Mouse (Mus musculus) layer of hippocampus, postnatal 36 days (tissue): ENCODE measurements around the gene Nrxn1. TPM values are rescaled to one million over a fixed set of nuclear protein-coding genes. Genes with fewer than 3 reads are reported as not detected.
A peak's percentile ranks its signal among the peaks of the same experiment; 100 is the strongest.

Source experiments
- DNase-seq, 2 experiments: peaks; one replicate each; pipeline ENCODE4 v3.0.0; 2022
- total RNA-seq, 2 experiments: library from RNA; stranded (reverse); gene quantifications; 2 replicates each; pipeline ENCODE4 v1.2.3; 2021

The Nrxn1 gene
- total RNA-seq, 2 experiments from 2014 or later = 431 to 444 TPM

GRCm38 (mm10) chr17:90809197-90810163 lies 283.4 kb downstream of the Nrxn1 start:
- peak; percentile 52 to 66 for DNase-seq

GRCm38 (mm10) chr17:90808256-90808655 lies 284.6 kb downstream of the Nrxn1 start:
- no peak for DNase-seq

GRCm38 (mm10) chr17:90807199-90807598 lies 285.7 kb downstream of the Nrxn1 start:
- no peak for DNase-seq

- no peak for DNase-seq
Measured at GRCm38 (mm10) chr17:90798689-90799088, 294.2 kb downstream of the Nrxn1 start.

GRCm38 (mm10) chr17:90797659-90798288 lies 295.1 kb downstream of the Nrxn1 start:
- no peak for DNase-seq

- no peak for DNase-seq
Measured at GRCm38 (mm10) chr17:90796974-90797373, 295.9 kb downstream of the Nrxn1 start.

GRCm38 (mm10) chr17:90788491-90789127 lies 304.3 kb downstream of the Nrxn1 start:
- no peak for DNase-seq

- no peak for DNase-seq
Measured at GRCm38 (mm10) chr17:90788040-90788439, 304.8 kb downstream of the Nrxn1 start.

- no peak for DNase-seq
Measured at GRCm38 (mm10) chr17:90787121-90787788, 305.6 kb downstream of the Nrxn1 start.

GRCm38 (mm10) chr17:90780481-90780880 lies 312.4 kb downstream of the Nrxn1 start:
- DNase-seq = no peak

GRCm38 (mm10) chr17:90775397-90775796 lies 317.5 kb downstream of the Nrxn1 start:
- no peak for DNase-seq

GRCm38 (mm10) chr17:90773233-90773632 lies 319.6 kb downstream of the Nrxn1 start:
- no peak for DNase-seq

- no peak for DNase-seq
Measured at GRCm38 (mm10) chr17:90768216-90768615, 324.7 kb downstream of the Nrxn1 start.

- no peak for DNase-seq
Measured at GRCm38 (mm10) chr17:90727124-90727523, 365.7 kb downstream of the Nrxn1 start.

- peak; percentile 39 to 46 for DNase-seq
Measured at GRCm38 (mm10) chr17:90704773-90705172, 388.1 kb downstream of the Nrxn1 start.

GRCm38 (mm10) chr17:90702626-90703025 lies 390.2 kb downstream of the Nrxn1 start:
- DNase-seq = no peak

- DNase-seq = no peak
Measured at GRCm38 (mm10) chr17:90696071-90696800, 396.6 kb downstream of the Nrxn1 start.

- DNase-seq = no peak
Measured at GRCm38 (mm10) chr17:90695086-90695584, 397.7 kb downstream of the Nrxn1 start.

- no peak for DNase-seq
Measured at GRCm38 (mm10) chr17:90684172-90684571, 408.7 kb downstream of the Nrxn1 start.

- DNase-seq = no peak
Measured at GRCm38 (mm10) chr17:90681019-90681418, 411.9 kb downstream of the Nrxn1 start.

GRCm38 (mm10) chr17:90676676-90677075 lies 416.2 kb downstream of the Nrxn1 start:
- DNase-seq = no peak

- DNase-seq = no peak
Measured at GRCm38 (mm10) chr17:90662318-90662717, 430.6 kb downstream of the Nrxn1 start.
